Mouse (Mus musculus) ES-E14 (cell line): Measurements from ENCODE around the gene Rmi1.
"Not testable (repeated sequence)": the region's sequence is repeated elsewhere in the genome, so short reads cannot be mapped to it uniquely, and the experiment has no call there.

ENCODE experiments used
- CHD2 ChIP-seq: IDR thresholded peaks from 2 replicates; pipeline ENCODE4 v1.6.1; 2014; ENCODE audit warnings: mild to moderate bottlenecking, low read depth, low read length, inconsistent platforms
- MAFK ChIP-seq: IDR thresholded peaks from 2 replicates; pipeline ENCODE4 v1.6.1; 2014; ENCODE audit warnings: mild to moderate bottlenecking, low read depth, low read length, inconsistent platforms; ENCODE audit not compliant: insufficient read depth
- ZNF384 ChIP-seq: IDR thresholded peaks from 2 replicates; pipeline ENCODE4 v1.6.1; 2012; ENCODE audit warnings: low read depth, low read length, inconsistent platforms

DNA sequence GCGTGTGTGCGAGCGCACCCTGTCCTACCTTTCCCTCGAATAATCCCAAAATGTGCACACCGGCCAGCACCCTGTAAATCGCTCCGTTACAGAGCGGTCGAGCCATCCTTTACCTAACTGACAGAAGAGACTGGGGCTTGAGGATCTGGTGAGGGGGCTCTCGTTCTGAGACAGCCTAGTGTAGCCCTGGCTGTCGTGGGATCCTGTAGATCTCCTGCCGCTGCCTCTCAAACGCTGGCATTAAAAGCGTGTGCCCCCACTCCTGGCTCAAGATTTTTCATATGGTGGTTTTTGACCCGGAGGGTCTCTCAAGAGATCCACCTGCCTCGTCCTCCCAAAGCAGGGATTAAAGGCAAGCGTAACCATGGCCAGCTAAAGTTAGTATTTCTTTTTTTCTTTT, 1.2 kb downstream of the Rmi1 start, which contains the start of gene Hnrnpk:
- TF ChIP-seq ZNF384, MAFK, CHD2: not testable (repeated sequence)
